Mouse (Mus musculus) lung, adult 18-20 months (tissue): ENCODE data around the gene Cd52.

Experiments used
- DNase-seq, 2 experiments: peaks; one replicate each; pipeline ENCODE4 v3.0.0; 2022; ENCODE audit warnings: mixed read lengths in 2 of 2

The Cd52 gene

GRCm38 (mm10) chr4:134043041-134043440 is 51.8 kb downstream of the Cd52 start:
- DNase-seq = no peak

GRCm38 (mm10) chr4:134041317-134042123 is 53.4 kb downstream of the Cd52 start:
- DNase-seq = peak in 1 of 2 experiments; percentile 8

GRCm38 (mm10) chr4:134035953-134036352 is 58.9 kb downstream of the Cd52 start:
- peak; percentile 64 to 70 for DNase-seq
